Mouse (Mus musculus): ENCODE results near the gene Ociad1.

Ociad1 gene

DNA sequence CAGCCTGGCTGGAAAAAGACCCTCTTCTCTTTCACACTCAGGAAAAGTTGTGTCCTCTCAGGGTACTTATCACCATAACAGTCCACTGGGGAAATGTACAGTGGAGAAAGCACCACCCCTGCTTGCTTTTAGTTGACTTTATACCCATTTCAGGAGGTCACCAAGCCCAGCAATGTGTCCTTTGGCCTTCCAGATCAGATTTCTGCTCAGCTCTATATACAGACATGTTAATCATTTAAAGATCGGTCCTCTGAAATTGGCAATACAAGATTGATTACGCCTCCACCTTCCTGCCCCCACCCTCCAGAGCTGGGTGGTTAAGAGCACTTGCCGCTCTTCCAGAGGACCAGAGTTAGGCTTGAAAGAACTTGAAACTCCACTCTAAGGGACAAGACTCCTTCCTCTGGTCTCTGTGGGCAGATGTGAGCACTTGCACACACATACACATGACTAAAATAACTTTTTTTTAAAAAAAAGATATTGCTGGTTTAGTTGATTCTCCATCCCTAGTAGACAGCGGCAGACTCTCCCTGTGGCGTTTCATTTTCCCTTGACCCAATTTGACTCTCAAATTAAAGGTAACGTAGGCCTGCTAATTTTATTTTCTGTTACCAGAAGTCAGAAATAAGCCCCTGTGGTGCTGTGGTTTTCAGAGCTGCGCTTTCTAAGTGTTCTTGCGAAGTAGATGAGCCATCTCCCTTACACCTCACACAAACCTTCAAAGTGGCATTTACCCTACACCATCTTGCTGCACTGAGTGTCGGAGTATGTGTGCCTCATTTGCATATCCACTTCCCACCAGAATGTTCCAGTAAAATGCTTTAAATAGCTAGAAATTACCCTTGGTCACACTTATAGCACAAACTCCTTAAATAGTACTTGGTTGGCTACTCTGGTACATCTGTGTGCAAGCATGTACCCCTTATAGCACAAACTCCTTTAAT, 47.5 kb downstream of the Ociad1 start:
- DNase-seq (ENCODE audit: low read depth) = no peak

DNA sequence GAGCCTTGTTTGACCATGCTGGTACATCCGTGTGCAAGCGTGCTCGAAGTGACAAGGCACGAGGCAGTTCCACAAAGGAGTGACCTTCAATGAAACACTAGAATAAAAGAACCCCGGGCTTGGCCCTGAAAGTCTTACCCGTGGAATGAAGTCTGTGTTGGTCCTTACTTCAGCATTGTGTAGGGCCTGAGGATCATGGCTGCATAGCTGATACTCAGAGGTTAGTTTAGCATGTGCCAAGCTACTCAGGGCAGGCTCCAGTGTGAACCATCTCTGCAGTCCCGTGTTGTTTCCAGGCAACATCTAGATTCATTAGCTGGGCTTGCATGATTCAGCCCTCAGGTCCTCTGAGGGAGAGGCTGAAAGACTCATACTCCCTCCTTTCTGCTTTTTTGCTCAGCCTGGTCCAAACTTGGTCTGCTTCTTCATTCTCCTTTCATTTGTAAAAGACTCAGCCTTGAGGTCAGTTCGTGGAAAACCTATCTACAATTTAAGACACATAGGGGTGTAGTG, 48.2 kb downstream of the Ociad1 start, which contains the start of gene Ociad2:
Gene Ociad2 (minus strand): TSS at position 306 of the 513 bp plus-strand sequence.
- DNase-seq (ENCODE audit: low read depth) = no peak

DNA sequence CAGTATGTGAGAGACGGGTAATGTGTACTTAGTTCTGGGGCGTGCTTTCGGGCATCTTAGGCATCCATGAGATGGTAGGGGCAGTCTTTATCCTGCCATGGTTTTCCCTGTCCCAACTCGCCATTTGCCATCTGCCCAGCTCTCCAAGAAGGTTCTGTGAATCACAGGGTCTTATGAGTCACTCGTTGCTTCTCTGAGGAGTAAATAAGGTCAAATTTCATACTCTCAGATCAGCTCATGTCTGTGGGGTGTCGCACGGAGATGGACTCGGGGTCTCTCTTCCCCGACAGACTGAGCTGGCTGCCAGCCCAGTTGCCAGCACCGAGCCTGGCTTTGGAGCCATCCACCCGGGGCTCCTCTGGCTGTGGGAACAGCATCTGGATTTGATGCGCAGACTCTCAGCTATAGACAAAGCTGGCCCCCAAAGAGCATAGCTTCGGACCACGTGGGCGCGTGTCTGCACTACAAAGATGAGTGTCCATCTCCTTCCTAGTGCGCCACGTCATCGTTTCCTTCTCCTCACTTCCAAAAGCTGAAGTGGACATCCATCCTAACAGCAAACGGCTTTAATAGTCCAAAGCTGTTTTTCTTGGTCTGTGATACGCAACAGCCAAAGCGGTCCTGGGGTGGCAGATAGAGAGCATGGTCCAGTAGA, 50.2 kb downstream of the Ociad1 start:
- no peak for DNase-seq (ENCODE audit: low read depth)

DNA sequence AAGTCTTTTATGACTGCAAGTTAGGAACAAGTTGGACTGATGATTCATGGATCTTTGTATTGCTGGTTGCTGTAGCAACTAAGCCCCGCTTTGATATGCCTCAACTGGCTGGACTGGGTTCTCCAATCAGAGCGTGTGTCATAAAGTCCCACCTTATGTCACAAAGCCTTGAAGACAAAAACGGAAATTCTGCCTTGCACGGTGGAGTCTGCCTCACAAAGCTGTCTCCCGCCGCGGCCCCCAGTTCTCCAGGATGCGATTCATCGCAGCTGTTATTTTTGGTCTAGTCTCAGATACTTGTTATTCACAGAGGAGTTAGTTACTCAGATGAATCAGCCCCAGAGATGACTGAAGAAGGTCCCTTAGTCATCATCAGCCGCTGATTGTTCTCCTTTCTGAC, 51.7 kb downstream of the Ociad1 start:
- DNase-seq (ENCODE audit: low read depth) = no peak

DNA sequence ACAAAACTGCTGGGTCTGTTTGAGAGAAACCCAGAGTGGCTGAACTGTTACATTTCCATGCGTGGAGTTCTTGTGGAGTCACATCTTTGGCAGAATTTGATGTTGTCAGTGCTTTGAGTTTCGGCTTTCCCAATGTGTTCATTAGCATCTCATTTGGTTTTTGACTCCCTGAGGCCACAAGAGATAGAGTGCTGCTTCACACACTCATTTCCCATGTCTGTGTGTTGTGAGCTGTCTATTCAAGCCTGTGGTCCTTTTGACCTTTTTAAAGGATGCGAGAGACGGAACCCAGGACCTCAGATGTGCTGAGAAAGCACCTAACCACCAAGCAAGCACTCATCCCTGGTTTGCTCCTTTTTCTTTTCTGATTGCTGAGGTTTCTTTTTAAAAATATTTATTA, 52.7 kb downstream of the Ociad1 start:
- no peak for DNase-seq (ENCODE audit: low read depth)

DNA sequence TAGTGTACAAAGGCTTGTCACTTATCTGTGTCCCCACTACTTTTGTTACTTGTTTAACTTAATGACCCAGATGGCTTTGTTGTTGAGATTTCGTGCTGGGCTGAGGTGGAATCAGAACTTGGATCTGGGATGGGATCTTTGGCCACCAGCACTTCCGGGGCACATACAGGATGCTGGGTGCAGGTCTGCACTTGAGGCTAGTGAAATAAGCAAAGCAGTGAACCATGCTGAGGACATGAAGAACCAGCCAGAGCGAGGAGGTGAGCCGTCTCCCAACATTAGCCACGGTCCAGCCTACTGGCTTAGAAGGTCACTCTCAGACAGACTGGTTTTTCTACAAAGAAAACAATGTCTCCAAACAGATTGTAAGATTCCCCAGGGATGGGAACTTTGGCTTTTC, 56.9 kb downstream of the Ociad1 start:
- no peak for DNase-seq (ENCODE audit: low read depth)

DNA sequence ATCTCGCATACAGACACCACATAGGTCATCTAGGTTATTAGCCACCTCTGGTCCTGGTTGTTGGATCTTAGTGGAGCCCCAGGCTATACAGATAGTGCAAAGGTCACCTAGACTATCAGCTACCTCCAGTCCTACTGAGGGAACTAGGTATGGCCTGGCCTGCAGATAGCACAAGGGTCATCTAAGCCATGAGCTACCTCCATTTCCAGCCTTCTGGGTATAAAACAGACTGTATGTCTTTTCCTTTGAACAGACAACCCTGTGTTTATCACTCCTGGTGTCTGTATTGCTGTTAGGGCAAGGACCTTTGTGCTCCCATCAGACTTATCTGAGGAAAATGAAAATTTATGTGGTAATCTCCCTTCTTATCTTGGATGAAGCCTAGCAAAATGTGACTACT, 59.2 kb downstream of the Ociad1 start:
- DNase-seq (ENCODE audit: low read depth) = no peak

DNA sequence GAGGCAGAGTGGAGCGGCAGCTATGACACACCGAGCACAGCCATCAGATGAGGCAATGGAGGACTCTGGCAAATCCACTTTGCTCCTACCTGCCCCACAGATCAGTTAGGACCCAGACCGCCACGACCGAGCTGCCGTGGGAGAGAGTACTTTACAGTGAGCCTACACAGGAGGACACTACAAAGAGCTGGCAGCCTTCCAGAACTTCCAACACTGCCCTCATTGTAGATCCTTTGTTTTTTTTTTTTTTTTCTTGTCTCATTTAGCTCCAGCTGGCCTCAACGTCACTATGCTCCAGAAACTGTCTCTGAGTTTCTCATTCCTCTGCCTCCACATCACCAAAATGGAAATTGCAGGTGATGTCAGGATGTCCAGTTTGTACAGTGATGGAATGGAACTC, 60.9 kb downstream of the Ociad1 start:
- no peak for DNase-seq (ENCODE audit: low read depth)

DNA sequence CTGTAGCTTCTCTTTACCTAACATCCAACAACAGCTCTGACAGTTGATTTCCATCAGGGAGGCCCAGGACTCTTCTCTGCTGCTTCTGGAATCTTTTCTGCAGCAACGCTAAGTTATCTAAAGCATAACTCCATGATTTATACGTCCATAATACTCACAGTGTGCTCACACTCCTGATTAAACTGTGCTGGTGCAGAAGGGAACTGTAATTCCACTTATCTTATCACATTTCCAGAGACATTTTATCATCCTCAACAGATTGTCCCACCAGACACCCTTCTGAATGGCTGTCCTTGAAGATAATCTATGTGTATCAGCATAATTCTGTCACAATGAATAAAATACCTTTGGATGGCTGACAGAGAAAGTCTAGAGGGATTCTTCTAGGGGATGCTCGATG, 61.4 kb downstream of the Ociad1 start:
- no peak for DNase-seq (ENCODE audit: low read depth)

DNA sequence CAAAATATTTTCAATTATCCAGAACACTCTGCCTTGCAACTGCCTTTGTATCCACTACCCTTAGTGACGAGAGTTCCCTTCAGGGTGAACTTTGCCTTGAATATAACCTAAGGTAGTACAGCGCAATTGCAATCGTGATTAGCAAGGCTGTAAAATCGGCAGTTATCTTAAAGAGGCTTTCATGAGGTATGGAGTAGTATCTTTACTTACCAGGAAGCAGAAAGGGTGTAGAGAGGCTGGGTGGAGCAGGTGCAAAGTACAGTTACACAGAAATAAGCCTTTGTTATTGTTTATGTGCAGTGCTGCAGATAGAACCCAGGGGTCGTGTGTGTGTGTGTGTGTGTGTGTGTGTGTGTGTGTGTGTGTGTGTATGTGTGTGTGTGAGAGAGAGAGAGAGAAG, 62.8 kb downstream of the Ociad1 start:
- no peak for DNase-seq (ENCODE audit: low read depth)

DNA sequence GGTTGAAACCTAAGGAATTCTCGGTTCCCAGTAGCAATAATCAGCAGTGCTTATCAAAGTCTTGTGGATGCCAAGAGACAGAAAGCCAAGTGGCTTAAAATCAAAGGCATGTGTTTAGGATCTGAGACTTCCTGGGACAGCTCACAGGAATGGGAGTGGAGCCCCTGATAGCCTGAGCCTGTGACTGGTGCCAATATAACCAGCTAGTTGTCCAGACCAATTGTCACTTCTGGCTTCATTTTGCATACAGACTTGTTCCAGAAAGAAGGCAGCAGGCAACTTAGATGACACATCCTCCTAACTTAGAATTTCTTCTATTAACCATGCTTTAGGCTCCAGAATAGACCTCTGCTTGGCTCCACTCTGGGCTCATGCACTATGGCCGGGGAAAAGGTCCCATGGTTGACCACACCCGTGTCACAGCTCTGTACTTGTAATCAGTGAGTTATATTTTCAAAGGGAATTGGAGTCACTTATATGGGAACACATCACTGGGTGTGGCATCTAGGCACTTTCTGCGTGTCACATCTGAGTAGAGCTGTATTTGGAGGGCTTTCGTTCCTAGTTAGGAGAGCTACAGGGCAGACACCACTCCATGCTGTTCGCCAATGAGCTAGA, 66.7 kb downstream of the Ociad1 start:
- DNase-seq (ENCODE audit: low read depth) = no peak

DNA sequence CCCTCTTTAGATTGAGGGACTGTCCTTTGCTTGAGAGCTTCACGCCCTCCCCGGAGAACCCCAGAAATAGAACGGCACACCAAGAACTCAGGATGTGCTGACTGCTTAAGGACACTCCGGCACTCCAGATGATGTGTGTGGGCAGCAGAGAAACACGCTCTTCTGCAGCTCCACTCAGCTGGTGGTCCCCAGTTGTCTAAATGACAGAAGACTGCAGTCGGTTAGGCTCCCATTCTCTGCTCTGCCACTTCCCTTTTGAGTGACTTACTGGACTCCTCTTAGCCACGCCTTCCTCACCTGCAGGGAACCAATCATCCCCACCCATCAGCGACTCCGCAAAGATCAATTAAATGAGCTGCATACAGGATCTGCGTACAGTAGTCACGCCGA, 67.2 kb downstream of the Ociad1 start:
- no peak for DNase-seq (ENCODE audit: low read depth)

DNA sequence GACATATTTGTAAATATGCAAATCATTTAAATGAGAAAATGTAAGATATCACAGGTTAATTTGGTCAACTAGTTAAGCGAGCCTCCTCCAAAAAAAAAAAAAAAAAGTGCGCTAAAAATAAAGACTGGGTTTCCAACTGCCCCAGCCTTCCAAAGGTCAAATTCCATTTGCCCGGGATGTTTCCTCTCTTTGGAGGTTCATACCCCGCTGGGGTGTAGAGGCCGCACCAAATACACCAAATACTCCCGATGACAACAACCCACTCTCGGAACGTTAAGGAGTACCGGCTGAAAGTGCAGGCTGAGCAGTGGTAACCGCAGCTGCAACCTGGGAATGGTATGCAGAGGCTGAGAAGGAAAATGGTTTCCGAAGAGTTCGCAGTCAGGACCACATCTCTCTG, 67.7 kb downstream of the Ociad1 start:
- no peak for DNase-seq (ENCODE audit: low read depth)

DNA sequence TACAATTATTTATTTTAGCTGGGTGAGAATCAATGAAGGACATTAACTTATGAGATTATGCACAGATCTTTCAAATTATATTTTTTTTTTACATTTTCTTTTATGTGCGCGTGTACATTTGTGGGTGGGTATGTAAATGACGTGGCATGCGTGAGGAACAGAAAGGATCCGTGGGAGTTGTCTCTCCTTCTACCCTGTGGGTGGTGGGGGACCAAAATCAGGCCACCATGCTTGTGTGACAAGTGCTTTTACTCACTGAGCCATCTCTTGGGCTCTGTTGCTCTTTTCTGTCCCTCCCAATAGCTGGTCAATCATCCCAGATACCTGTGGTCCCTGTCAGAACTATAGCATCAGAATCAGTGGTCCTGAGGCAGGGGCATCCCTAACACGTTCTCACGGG, 69.8 kb downstream of the Ociad1 start:
- DNase-seq (ENCODE audit: low read depth) = no peak

DNA sequence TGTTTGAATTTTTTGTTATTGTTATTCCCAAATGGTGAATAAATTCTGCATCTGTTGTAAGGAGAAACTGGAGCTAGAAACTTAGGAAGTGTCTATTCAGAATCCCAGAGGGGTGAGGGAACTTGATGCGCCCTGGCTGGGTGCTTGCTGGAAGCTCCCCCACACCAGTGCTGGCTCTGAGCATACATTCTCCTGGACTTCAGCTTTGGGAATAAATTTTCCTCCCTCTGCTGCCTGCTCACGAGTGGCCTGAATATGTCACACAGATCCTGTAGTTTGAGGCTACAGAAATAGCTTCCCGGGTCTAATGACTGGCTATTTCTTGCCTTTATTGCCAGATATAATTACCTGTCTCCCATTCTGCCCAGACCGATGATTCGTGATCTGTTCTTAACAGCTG, 70.2 kb downstream of the Ociad1 start:
- no peak for DNase-seq (ENCODE audit: low read depth)
